Mouse (Mus musculus): Measurements from ENCODE around the gene Zbtb39.

Zbtb39 gene

DNA sequence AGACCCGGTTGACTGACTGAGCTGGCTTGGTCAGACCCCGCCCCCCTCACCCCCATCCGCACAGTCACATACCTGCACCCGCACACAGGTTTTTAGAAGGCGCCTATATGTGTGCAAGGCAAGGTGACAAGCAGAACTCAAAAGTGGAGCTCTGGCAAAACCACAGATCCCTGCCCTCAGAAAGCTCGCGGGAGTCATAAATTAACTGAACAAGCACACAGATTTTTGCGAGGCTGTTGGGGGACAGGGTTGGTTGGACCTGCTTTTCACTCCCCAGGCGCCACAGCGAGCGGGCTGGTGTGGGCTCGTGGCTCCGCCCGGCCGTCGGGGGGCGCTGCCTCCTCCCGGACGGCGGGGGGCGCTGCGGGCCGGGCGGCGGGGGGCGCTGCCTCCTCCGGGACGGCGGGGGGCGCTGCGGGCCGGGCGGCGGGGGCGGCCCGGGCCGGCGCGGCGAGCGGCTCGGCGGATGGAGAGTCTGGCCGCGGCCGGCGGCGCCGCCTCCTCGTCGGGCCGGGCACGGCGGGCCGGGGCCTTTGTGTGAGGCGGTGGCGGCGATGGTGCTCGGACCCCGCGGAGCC is at the start of gene Zbtb39:
Gene Zbtb39 (plus strand): TSS at position 456 of the 578 bp plus-strand sequence.
- 2% methylated on average over 61 of the region's 61 CpGs for whole genome bisulfite sequencing

DNA sequence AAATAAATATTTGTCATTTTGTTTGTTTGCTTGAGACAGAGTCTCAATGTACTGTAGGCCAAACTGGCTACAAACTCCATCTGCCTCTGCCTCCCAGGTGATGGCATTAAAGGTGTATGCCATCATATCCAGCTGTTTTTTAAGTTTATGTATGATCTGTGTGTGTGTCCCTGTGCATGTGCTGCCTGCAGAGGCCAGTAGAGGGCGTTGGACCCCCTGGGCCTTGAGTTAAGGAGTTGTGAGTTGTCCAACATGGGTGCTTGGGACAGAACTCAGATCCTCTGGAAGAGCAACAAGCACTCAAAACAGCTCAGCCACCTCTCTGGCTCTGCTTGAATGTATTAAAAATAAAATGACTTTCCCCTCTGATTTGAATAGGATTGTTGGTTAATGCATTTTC is 48.3 kb upstream of the Zbtb39 start:
- WGBS = 19% methylated on average over 1 of the region's 1 CpGs

DNA sequence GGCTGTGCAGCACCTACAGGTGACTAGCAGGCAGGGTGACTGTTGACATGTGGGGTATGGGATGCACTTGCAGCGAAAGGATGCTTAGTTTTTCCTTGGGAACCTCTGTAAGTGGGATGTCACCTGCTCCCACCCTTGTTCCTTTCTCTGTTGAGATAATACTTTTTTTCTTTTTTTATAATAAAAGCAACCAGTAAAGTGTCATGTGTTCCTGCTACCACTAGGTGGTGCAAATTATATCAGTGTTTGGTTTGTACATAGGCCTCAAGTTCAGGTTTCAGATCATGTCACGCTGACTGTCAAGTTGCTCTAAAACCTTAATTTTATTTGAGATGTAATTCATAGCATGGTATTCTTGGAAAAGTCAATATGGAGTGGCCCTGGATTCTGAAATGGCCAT is 44.7 kb upstream of the Zbtb39 start:
- WGBS = 48% methylated on average over 2 of the region's 2 CpGs

DNA sequence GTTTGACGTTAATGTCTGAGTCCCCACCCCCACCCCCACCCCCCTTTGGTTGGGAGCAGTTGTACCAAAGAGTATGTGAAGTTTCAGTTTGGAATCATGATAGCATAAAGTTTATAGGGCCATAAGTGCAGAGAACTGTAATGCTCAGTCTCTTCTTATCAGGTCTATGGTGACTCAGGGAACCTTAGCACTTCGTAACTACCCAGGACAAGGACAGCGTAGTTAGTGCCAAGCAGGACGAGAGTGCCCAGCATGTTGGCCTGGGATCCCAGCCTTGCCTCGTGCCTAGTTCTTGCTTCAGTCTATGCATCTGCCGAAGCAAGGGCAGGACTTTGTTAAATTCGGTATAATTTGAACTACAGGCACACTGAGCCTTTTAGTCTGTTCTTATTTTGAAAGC is 43.6 kb upstream of the Zbtb39 start:
- 92% methylated on average over 7 of the region's 7 CpGs for WGBS

DNA sequence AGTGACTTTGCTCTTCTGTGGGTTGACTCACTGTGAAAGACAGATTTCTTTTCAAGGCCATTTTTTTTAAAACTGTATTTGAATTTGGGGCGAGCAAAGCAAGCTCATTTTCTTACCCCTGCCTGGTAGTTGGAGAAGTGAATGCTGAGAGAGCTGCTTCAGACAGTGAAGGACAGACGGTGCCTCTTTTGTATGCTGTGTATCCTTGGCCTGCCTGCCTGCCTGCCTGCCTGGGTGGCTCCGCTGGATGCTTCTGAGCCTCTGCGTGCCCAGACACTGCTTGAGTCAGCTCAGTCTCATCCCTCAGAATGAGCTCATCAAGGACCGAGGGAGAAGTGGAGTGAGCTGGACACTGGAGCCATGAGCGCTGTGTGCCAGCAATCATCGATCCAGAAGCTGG is 40.4 kb upstream of the Zbtb39 start:
- 74% methylated on average over 7 of the region's 7 CpGs for WGBS

DNA sequence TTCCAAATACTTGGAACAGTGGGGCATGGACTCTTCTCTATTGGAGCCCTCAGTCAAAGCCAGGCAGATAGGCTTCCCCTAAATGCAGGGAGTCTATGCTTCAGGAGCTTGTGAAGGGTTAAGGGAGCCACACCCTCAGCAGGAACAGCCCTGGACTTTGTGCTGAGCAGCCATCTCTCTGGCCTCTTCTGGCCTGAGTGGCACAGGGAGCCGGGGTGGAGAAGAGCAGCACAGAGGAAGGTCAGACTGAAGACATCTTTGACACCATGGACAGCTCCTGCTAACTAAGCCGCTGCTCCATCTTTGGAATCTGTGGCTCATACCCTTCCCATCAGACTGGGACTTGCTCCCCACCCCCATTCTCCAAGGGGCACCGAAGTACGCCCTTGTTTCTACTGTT is 36.0 kb upstream of the Zbtb39 start:
- 64% methylated on average over 4 of the region's 4 CpGs for WGBS

DNA sequence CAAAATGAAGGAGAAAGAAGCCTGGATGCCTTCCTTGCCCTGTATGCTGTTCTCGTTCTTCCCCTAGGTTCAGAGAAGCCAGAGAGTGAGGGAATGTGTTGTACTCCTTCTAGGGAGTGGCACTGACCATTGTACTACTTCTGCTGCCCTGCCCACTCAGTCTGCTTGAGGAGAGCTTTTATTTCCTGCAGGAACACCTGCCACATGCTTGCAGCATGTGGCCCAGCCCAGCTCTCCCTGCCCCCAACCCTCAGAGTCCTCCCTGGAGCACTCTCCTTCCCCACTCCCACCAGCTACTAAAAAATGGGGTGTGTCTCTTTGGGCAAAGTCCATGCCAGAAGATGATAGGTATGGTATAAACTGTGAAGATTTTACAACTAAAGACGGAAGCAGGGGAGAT is 35.0 kb upstream of the Zbtb39 start:
- WGBS = 67% methylated on average over 2 of the region's 2 CpGs

DNA sequence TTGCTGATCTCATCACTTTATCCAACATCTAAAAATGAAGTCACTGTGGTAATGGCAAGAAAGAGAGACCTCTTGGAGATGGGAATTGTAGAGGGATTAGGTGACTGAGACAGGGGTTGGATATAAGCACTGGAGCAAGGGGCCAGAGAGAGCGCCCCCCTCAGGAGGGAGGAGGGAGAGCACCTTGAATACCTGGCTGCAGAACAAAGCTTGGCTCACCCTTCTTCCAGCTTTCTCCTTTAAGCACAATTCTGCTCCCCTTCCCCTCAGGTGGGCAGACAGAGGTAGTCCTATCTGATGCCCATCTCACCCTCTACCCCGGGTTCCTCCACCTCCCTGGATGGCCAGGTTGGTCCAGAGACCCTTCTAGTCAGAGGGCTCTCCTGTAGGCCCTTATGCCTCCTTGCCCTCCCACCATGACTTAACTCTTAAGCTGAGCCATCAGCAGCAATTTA is 34.5 kb upstream of the Zbtb39 start, which contains the start of gene Myo1a:
Gene Myo1a (plus strand): TSS at position 405 of the 455 bp plus-strand sequence.
- WGBS = 73% methylated on average over 2 of the region's 2 CpGs

DNA sequence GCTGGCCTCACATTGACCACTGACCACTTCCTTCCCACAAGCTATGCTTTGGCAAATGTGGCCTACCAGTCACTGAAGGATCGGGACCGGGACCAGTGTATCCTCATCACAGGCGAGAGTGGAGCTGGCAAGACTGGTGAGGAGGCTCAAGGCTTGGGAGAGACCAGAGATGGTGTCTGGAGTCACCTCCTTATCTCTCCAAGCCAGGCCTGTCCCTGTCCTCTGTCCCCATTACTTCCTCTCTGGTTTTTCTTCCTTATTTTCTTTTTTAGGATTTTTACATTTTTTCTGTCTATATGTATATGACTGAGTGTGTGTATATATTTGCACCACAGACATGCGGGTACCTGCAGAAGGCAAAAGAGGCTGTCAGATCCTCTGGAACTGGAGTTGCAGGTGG is 33.6 kb upstream of the Zbtb39 start:
- WGBS = 90% methylated on average over 4 of the region's 4 CpGs

DNA sequence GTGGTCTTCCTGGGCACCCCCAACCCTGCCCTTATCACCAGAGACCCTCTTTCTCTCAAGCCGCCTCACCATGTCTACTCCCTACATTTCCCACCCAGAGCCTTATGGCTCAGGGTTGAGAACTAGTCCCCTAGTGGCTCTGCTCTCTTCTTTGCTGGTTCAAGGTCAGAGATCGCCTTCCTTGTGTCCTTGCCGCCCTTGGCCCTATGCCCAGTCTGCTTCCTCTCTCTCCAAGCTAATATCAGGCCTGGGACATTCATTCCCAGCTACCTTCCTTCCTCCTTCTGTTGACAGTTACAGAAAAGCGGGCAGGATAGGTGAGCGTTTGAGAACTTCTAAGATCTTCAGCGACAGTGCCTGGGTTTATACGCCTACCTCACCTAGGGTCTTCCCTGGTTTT is 31.6 kb upstream of the Zbtb39 start:
- WGBS = 84% methylated on average over 7 of the region's 7 CpGs

DNA sequence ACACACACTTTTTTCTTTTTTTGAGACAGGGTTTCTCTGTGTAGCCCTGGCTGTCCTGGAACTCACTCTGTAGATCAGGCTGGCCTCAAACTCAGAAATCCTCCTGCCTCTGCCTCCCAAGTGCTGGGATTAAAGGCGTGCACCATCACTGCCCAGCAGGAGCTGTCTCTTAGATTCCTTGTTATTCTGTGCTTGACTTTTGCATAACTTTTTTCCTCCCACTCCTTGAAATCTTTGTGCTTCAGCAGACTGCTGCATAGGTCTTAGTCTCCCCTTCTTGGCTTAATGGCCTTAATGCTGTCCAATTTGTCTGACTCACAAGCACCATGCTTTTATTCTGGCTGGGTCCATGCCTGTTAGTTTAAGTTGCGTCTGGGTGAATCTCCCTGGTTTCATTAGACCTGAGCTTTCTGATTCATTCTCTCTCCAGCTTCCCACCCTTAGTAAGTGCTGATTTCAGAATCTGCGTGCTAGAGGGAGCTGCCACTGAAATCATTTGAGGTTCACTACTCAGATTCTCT is 30.4 kb upstream of the Zbtb39 start:
- 79% methylated on average over 3 of the region's 3 CpGs for WGBS

DNA sequence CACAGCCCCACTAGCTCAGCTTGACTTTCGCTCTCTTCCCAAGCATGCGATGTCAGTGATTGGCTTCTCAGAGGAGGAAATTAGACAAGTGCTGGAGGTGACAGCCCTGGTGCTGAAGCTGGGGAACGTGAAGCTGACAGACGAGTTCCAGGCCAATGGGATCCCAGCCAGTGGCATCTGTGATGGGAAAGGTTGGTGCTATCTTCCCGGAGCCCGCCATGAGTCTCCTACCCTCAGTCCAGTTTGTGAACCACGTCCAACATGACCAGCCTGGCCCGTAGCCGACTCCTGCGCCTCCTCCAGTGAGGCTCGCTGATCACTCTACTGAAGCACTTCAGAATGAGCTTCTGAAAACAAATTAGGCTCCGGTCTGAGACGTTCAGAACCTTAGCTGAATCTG is 29.0 kb upstream of the Zbtb39 start:
- WGBS = 89% methylated on average over 13 of the region's 13 CpGs

DNA sequence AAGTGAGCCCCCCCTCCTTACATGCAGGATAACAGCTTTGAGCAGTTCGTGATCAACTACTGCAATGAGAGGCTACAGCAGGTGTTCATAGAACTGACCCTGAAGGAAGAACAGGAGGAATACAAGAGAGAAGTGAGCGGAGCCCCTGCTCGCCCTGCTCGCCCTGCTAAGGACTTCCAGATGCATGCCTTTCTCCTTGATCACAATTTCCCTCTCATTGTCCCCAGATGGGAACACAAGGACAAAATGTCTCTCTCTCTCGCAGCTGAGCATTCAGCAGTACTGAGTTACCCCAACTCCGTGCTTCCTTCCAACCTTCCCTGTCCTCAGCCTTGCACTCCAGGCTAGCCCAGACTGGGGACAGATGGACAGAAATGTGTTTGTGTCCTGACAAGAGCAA is 26.6 kb upstream of the Zbtb39 start:
- WGBS = 89% methylated on average over 6 of the region's 6 CpGs

DNA sequence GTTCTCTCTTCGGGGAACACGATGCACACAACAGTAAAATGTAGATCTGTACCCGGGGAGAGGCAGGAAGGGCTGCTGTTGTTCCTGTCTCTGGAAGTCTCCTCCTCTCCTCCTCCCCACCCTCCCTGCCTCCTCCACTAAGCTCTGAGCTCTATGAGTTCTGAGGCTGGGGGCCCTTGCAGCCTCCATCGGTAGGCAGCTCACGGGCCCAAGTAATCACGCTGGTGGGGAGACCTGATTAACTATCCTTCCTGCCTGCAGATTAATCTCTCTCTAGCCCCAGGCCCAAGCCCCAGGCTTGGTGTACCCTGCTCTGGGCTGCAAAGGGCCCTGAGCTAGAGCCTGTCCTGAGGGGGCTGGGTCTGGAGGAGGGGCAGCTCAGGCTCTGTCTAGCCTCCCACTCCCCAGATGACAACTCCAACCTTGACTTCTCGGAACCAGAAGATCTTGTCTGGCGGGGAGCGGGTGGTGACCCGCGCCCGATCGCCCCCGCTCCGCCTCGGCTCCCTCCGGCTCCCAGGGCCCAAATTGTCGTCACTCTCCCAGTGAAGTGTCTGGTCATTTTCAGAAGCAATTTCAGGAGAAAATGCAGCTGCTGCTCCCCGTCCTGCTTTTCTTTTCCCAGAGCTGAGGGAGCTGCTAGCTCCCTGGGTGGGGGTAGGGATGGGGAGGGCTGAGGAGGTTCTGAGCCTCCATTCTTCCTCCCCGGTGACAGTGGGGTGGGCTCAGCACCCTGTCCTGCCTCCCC is 17.5 kb upstream of the Zbtb39 start:
- 32% methylated on average over 20 of the region's 20 CpGs for WGBS

DNA sequence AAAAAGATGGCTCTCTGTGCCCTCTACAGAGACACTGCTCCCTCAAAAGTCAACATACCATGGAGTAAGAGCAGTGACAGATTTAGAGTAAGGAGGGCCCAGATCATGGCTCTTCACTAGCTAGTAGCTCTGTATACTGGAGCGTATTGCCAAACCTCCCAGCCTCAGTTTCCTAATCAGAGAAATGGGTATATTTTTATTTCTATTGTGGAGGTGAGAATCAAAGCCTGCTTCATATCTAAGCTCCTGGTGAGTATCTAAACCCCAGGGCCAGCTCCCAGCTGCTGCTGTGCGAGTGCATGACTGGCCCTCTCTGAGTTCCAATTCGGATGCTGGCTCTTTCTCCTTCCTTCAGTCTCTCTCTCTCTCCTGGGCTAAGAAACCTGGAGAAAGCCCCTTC is 15.2 kb upstream of the Zbtb39 start, which contains the start of gene Tac2:
Gene Tac2 (plus strand): TSS at position 301 of the 400 bp plus-strand sequence.
- 80% methylated on average over 3 of the region's 3 CpGs for WGBS

DNA sequence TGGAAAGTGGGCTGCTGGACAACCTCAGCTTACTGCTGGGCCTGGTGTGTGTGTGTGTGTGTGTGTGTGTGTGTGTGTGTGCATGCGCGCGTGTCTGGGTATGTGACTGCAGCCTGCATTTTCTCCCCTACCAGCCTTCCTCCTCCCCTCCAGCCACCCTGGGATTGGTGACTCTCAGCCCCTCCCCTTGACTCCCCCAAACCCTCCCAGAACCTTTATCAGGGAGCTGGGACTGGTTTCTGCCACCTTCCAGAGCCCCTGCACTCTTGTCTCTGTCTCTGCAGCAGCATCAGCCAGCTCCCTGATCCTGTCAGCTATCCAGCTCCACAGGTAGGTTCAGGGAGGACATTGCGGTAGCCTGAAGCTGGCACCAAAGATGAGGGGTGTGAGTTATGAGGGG is 14.2 kb upstream of the Zbtb39 start:
- WGBS = 91% methylated on average over 4 of the region's 4 CpGs

DNA sequence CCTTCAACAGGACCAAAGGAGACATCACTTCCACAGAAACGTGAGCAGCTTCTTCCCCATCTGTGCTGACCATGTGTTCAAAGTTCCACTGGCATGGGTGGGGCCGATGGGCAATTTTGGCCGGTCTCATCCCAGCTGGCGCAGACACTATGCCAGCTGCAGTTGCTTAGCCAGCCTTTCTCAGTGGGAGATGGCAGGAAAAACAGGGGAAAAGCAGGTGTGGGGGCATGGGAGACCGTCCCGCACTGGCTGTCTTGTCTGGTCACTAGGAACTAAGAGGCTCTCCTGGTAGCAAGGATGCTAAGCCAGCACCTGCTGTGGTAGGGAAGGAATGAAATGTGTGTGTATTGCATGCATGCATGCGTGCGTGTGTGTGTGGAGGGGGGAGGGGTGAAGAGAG is 10.9 kb upstream of the Zbtb39 start:
- WGBS = 53% methylated on average over 8 of the region's 8 CpGs

DNA sequence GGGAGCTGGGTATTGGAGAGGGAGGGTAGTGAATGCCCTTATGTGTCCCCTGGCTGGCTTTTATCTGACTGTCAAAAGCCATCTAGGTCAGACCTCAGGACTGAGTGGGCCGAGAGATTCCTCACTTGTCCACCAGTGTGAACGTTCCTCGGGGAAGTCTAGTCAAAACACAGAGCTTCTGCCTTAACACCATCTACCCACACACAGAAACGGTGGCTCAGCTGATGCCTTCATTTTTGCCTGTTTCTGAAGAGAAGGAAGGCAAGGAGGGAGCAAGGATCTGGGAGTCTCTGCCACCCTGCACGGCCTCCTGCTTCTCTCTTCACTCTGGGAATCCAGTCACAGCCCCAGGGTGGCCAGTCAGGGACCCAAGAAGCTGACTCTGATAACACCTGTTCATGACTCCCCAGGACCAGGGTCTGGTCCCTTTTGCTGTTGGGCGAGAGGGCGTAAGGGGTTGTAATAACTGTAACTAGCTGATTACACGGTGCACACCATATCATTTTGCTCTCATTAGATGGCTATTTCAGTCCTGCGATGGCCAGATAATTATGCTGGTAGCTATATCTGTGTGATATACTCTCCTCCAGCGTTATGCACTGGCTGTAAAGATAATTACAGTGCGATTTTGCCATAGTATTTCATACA is 8.9 kb upstream of the Zbtb39 start:
- WGBS = 40% methylated on average over 11 of the region's 11 CpGs

DNA sequence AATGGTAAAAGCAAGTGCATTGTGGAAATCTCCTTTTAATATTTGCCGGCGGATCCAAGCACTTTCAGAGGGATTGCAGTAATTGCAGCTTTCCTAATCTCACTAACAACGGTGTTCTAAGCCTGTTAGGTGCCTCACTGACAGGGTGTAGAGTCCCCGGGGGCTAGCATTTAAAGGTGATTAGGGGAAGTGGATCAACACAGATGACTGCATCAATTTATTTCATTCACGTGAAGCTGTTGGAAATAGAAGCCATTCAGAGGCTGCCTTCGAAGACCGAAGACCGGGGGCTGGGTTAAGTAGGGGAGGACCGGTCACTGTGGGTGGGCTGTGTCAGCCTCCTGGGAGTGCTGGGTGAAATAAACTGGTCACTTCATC is 8.4 kb upstream of the Zbtb39 start:
- 41% methylated on average over 9 of the region's 9 CpGs for WGBS

DNA sequence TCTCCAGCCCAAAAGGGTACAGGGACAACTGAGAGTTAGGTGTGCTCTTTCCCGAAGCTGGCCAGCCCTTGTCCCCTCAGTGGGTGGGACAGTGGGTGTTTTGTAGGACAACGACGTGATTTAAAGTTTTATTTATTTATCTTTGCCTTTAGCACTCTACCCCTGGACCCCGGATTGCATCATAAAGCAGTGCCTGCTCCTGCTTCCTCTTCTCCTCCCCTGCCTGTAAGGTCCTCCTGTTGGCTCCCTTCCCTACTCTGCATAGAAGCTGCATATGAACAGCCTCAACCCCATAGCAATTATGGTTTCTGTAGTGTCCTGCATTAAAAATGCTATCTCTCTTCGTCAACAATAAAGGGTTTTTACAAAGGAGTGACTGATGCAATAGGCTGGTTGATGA is 7.9 kb upstream of the Zbtb39 start:
- WGBS = 51% methylated on average over 5 of the region's 5 CpGs

DNA sequence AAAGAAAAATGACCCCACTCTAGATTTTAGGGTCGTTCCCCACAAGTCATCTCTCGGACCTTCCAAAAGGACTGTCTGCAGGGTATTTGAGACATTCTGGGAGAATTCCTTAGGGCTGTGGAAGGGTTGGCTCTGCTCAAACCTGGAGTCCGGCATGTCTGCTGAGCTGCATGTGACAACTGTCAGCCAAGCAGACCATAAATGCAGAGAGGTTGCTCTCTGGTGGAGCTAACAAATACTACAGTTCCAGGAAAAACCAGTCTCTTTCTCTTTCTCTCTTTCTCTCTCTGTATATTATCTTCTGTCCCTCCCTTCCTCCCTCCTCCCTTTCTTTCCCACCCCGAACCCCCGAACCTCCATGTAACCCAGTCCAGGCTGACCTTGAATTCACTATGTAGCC is 4.9 kb upstream of the Zbtb39 start:
- 41% methylated on average over 5 of the region's 5 CpGs for WGBS

DNA sequence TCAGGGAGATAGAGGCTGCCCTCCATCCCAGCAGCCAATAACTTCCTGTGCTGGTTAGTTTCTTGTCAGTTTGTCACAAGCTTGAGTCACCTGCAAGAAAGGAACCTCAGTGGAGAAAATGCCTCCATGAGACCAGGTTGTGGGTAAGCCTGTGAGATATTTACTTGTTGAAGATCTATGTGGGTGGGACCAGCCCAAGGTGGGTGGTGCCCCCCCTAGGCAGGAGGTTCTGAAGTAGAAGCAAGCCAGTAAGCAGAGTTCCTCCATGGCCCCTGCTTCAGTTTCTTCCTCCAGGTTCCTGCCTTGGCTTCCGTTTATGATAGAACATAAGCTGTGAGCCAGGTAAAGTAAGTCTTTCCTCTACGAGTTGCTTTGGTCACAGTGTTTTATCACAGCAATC is 3.1 kb upstream of the Zbtb39 start:
- WGBS = 82% methylated on average over 2 of the region's 2 CpGs

DNA sequence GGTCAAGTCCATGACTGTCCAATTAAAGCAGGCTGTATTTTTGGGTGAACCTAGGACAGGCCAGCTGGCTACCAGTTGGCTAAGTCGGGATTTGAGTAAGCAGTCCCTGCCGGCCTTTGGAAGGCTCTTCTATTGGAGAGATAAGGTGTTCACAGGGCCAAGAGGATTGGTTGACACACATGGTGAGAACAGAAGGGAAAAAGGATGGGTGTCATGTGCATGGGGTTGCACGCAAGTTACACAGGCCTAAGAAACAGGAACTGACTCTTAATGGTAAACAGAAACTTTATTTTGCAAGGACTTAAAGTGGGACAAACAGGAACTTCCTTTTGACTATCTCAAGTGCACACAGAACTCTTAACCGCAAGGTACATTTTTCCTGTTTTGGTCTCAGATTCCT is 2.4 kb upstream of the Zbtb39 start:
- 72% methylated on average over 4 of the region's 4 CpGs for WGBS

All from cerebral cortex, adult 2 months (tissue).